Mouse (Mus musculus): Measurements from ENCODE around the gene Tm4sf19. TPM values are rescaled to one million over a fixed set of nuclear protein-coding genes. Genes with fewer than 3 reads are reported as not detected.

The Tm4sf19 gene
- polyA plus RNA-seq (2015; fragmentation: Nextera tagmentation; extraction: Ambion mirVana), result not detected in 2 replicates

GRCm38 (mm10) chr16:32400267-32400666 lies at the start of gene Tm4sf19:
Gene Tm4sf19, plus strand, starts transcription at chr16:32400506.
- Histone ChIP-seq H3K27me3 (ENCODE audit: control insufficient read depth, insufficient read depth, low read depth, low read length) (no peaks in the 10 kb centered on the region), H3K27ac (ENCODE audit: low read length) (no peak within 1 kb of the TSS), H3K36me3 (ENCODE audit: control insufficient read depth, insufficient read depth) (no peaks in the 10 kb centered on the region), H3K9me3 (replicated peaks; ENCODE audit: control insufficient read depth, low read length) (no peaks in the 10 kb centered on the region), H3K4me3 (ENCODE audit: low read depth, low read length) (no peak within 1 kb of the TSS), H3K4me1 (ENCODE audit: control insufficient read depth, low read depth, low read length) (no peaks in the 10 kb centered on the region; the same call in 1 of the 2 replicates), H3K4me2 (ENCODE audit: low read depth, low read length) (no peak within 1 kb of the TSS), H3K9ac (ENCODE audit: low read depth, low read length) (no peak within 1 kb of the TSS)
- 65% methylated on average over 7 of the region's 7 CpGs for WGBS (ENCODE audit: insufficient replicate concordance)
- no peak for ATAC-seq (ENCODE audit: low read depth)

GRCm38 (mm10) chr16:32350776-32351175 lies 49.5 kb upstream of the Tm4sf19 start:
- no peak overlapping the region for H3K9ac ChIP-seq (ENCODE audit: low read depth, low read length)
- no peak overlapping the region for H3K4me3 ChIP-seq (ENCODE audit: low read depth, low read length)
- H3K4me1 ChIP-seq (ENCODE audit: control insufficient read depth, low read depth, low read length), result peaks cover 2% of the 10 kb centered on the region; the same call in 1 of the 2 replicates
- H3K9me3 ChIP-seq (replicated peaks; ENCODE audit: control insufficient read depth, low read length), result no peaks in the 10 kb centered on the region
- H3K27me3 ChIP-seq (ENCODE audit: control insufficient read depth, insufficient read depth, low read depth, low read length), result no peaks in the 10 kb centered on the region
- no peak overlapping the region for H3K4me2 ChIP-seq (ENCODE audit: low read depth, low read length)
- WGBS (ENCODE audit: insufficient replicate concordance), result 74% methylated on average over 3 of the region's 3 CpGs
- no peaks in the 10 kb centered on the region; the same call in 1 of the 2 replicates for H3K36me3 ChIP-seq (ENCODE audit: control insufficient read depth, insufficient read depth)
- no peak for ATAC-seq (ENCODE audit: low read depth)
- H3K27ac ChIP-seq (ENCODE audit: low read length), result no peak overlapping the region

GRCm38 (mm10) chr16:32363530-32363929 lies 36.8 kb upstream of the Tm4sf19 start:
- no peaks in the 10 kb centered on the region for H3K4me1 ChIP-seq (ENCODE audit: control insufficient read depth, low read depth, low read length)
- no peak overlapping the region for H3K27ac ChIP-seq (ENCODE audit: low read length)
- no peak overlapping the region for H3K4me2 ChIP-seq (ENCODE audit: low read depth, low read length)
- 70% methylated on average over 2 of the region's 2 CpGs for WGBS (ENCODE audit: insufficient replicate concordance)
- H3K9me3 ChIP-seq (replicated peaks; ENCODE audit: control insufficient read depth, low read length), result no peaks in the 10 kb centered on the region
- no peak overlapping the region for H3K9ac ChIP-seq (ENCODE audit: low read depth, low read length)
- H3K36me3 ChIP-seq (ENCODE audit: control insufficient read depth, insufficient read depth), result peaks cover 4% of the 10 kb centered on the region
- no peak for ATAC-seq (ENCODE audit: low read depth)
- H3K4me3 ChIP-seq (ENCODE audit: low read depth, low read length), result no peak overlapping the region
- no peaks in the 10 kb centered on the region for H3K27me3 ChIP-seq (ENCODE audit: control insufficient read depth, insufficient read depth, low read depth, low read length)

- Histone ChIP-seq H3K27me3 (ENCODE audit: control insufficient read depth, insufficient read depth, low read depth, low read length) (no peaks in the 10 kb centered on the region), H3K4me1 (ENCODE audit: control insufficient read depth, low read depth, low read length) (no peaks in the 10 kb centered on the region), H3K9ac (ENCODE audit: low read depth, low read length) (no peak overlapping the region), H3K27ac (ENCODE audit: low read length) (no peak overlapping the region), H3K9me3 (replicated peaks; ENCODE audit: control insufficient read depth, low read length) (no peaks in the 10 kb centered on the region), H3K4me2 (ENCODE audit: low read depth, low read length) (no peak overlapping the region), H3K36me3 (ENCODE audit: control insufficient read depth, insufficient read depth) (peaks cover 15% of the 10 kb centered on the region), H3K4me3 (ENCODE audit: low read depth, low read length) (no peak overlapping the region)
- 70% methylated on average over 4 of the region's 4 CpGs for WGBS (ENCODE audit: insufficient replicate concordance)
- ATAC-seq (ENCODE audit: low read depth), result no peak
Observed at GRCm38 (mm10) chr16:32371351-32371750, 29.0 kb upstream of the Tm4sf19 start.

GRCm38 (mm10) chr16:32379575-32379974 lies 20.7 kb upstream of the Tm4sf19 start:
- Histone ChIP-seq H3K9me3 (replicated peaks; ENCODE audit: control insufficient read depth, low read length) (no peaks in the 10 kb centered on the region), H3K27me3 (ENCODE audit: control insufficient read depth, insufficient read depth, low read depth, low read length) (no peaks in the 10 kb centered on the region), H3K27ac (ENCODE audit: low read length) (no peak overlapping the region), H3K36me3 (ENCODE audit: control insufficient read depth, insufficient read depth) (peaks cover 35% of the 10 kb centered on the region), H3K4me2 (ENCODE audit: low read depth, low read length) (no peak overlapping the region), H3K9ac (ENCODE audit: low read depth, low read length) (no peak overlapping the region), H3K4me1 (ENCODE audit: control insufficient read depth, low read depth, low read length) (no peaks in the 10 kb centered on the region), H3K4me3 (ENCODE audit: low read depth, low read length) (no peak overlapping the region)
- WGBS (ENCODE audit: insufficient replicate concordance), result 91% methylated on average over 2 of the region's 2 CpGs
- no peak for ATAC-seq (ENCODE audit: low read depth)

- Histone ChIP-seq H3K4me1 (ENCODE audit: control insufficient read depth, low read depth, low read length) (no peaks in the 10 kb centered on the region), H3K4me3 (ENCODE audit: low read depth, low read length) (no peak overlapping the region), H3K9me3 (replicated peaks; ENCODE audit: control insufficient read depth, low read length) (no peaks in the 10 kb centered on the region), H3K9ac (ENCODE audit: low read depth, low read length) (no peak overlapping the region), H3K4me2 (ENCODE audit: low read depth, low read length) (no peak overlapping the region), H3K27me3 (ENCODE audit: control insufficient read depth, insufficient read depth, low read depth, low read length) (no peaks in the 10 kb centered on the region), H3K36me3 (ENCODE audit: control insufficient read depth, insufficient read depth) (peaks cover 29% of the 10 kb centered on the region), H3K27ac (ENCODE audit: low read length) (no peak overlapping the region)
- no peak for ATAC-seq (ENCODE audit: low read depth)
Observed at GRCm38 (mm10) chr16:32382901-32383300, 17.4 kb upstream of the Tm4sf19 start.

GRCm38 (mm10) chr16:32384885-32385284 lies 15.4 kb upstream of the Tm4sf19 start:
- Histone ChIP-seq H3K4me1 (ENCODE audit: control insufficient read depth, low read depth, low read length) (peaks cover 5% of the 10 kb centered on the region), H3K27ac (ENCODE audit: low read length) (no peak overlapping the region), H3K36me3 (ENCODE audit: control insufficient read depth, insufficient read depth) (peaks cover 21% of the 10 kb centered on the region), H3K4me3 (ENCODE audit: low read depth, low read length) (no peak overlapping the region), H3K9me3 (replicated peaks; ENCODE audit: control insufficient read depth, low read length) (no peaks in the 10 kb centered on the region), H3K4me2 (ENCODE audit: low read depth, low read length) (no peak overlapping the region), H3K9ac (ENCODE audit: low read depth, low read length) (no peak overlapping the region), H3K27me3 (ENCODE audit: control insufficient read depth, insufficient read depth, low read depth, low read length) (no peaks in the 10 kb centered on the region)
- no peak for ATAC-seq (ENCODE audit: low read depth)
- 34% methylated on average over 2 of the region's 2 CpGs for WGBS (ENCODE audit: insufficient replicate concordance)

- no peak overlapping the region for H3K4me3 ChIP-seq (ENCODE audit: low read depth, low read length)
- WGBS (ENCODE audit: insufficient replicate concordance), result 73% methylated on average over 3 of the region's 3 CpGs
- no peaks in the 10 kb centered on the region for H3K27me3 ChIP-seq (ENCODE audit: control insufficient read depth, insufficient read depth, low read depth, low read length)
- H3K4me1 ChIP-seq (ENCODE audit: control insufficient read depth, low read depth, low read length), result peaks cover 5% of the 10 kb centered on the region
- H3K27ac ChIP-seq (ENCODE audit: low read length), result no peak overlapping the region
- H3K9me3 ChIP-seq (replicated peaks; ENCODE audit: control insufficient read depth, low read length), result no peaks in the 10 kb centered on the region
- ATAC-seq (ENCODE audit: low read depth), result no peak
- no peak overlapping the region for H3K4me2 ChIP-seq (ENCODE audit: low read depth, low read length)
- H3K36me3 ChIP-seq (ENCODE audit: control insufficient read depth, insufficient read depth), result peaks cover 11% of the 10 kb centered on the region
- H3K9ac ChIP-seq (ENCODE audit: low read depth, low read length), result no peak overlapping the region
Observed at GRCm38 (mm10) chr16:32386826-32387225, 13.5 kb upstream of the Tm4sf19 start.

GRCm38 (mm10) chr16:32389049-32389448 lies 11.3 kb upstream of the Tm4sf19 start:
- ATAC-seq (ENCODE audit: low read depth), result no peak
- Histone ChIP-seq H3K9me3 (replicated peaks; ENCODE audit: control insufficient read depth, low read length) (no peaks in the 10 kb centered on the region), H3K4me3 (ENCODE audit: low read depth, low read length) (no peak overlapping the region), H3K4me2 (ENCODE audit: low read depth, low read length) (no peak overlapping the region), H3K4me1 (ENCODE audit: control insufficient read depth, low read depth, low read length) (peaks cover 5% of the 10 kb centered on the region), H3K36me3 (ENCODE audit: control insufficient read depth, insufficient read depth) (peaks cover 11% of the 10 kb centered on the region), H3K27me3 (ENCODE audit: control insufficient read depth, insufficient read depth, low read depth, low read length) (no peaks in the 10 kb centered on the region), H3K27ac (ENCODE audit: low read length) (no peak overlapping the region), H3K9ac (ENCODE audit: low read depth, low read length) (no peak overlapping the region)
